8 mouse cellular contexts compared by ENCODE assay signal in genomic region chr13:12461730-12462119, GRCm38 (mm10). TPM values are rescaled to one million over a fixed set of nuclear protein-coding genes. Genes with fewer than 3 reads are reported as not detected.
DNase-seq lines count a peak whose midpoint lies in the region; ATAC-seq and TF ChIP-seq lines count a peak whose summit lies in the region.

No protein-coding gene starts in this region.

- H3K9ac ChIP-seq in intestine, embryonic 15.5 days, result peak overlapping the region; percentile 81
- H3K9ac ChIP-seq in neural tube, embryonic 12.5 days, result peak overlapping the region; percentile 78

- H3K4me1 ChIP-seq in cerebellum, adult 2 months (ENCODE audit: control insufficient read depth, insufficient read depth, low read length), result no peaks in the 10 kb centered on the region
- no peaks in the 10 kb centered on the region for H3K4me1 ChIP-seq in intestine, embryonic 15.5 days (replicated peaks)
- no peaks in the 10 kb centered on the region for H3K4me1 ChIP-seq in neural tube, embryonic 12.5 days

- no peak for TF ChIP-seq CTCF in cerebellum, adult 2 months (IDR thresholded peaks at IDR 0.05; ENCODE audit: borderline replicate concordance, insufficient read depth, low read depth, low read length)

- 2% methylated on average over 7 of the region's 7 CpGs for WGBS in cerebellum, adult 2 months
- WGBS in intestine, embryonic 15.5 days, result 1% methylated on average over 7 of the region's 7 CpGs
- 3% methylated on average over 7 of the region's 7 CpGs for WGBS in neural tube, embryonic 12.5 days

- peak overlapping the region; percentile 80 for H3K4me2 ChIP-seq in intestine, embryonic 15.5 days (replicated peaks)
- peak overlapping the region; percentile 66 for H3K4me2 ChIP-seq in neural tube, embryonic 12.5 days (replicated peaks)

- DNase-seq in cerebellum, adult 2 months, result no peak
- DNase-seq in cerebellum, adult 9-11 months, result no peak
- peak; percentile 3 for DNase-seq in ovary, adult 18-20 months (ENCODE audit: low spot score)
- no peak for DNase-seq in ovary, postnatal 10 days (ENCODE audit: low spot score)
- DNase-seq in cerebellum, postnatal 4 days (ENCODE audit: low spot score in 2 of 2), result no peak
- DNase-seq in adrenal gland, adult 2 months, result no peak

- H3K27me3 ChIP-seq in cerebellum, adult 2 months (ENCODE audit: control insufficient read depth, insufficient read depth, low read length), result no peaks in the 10 kb centered on the region
- no peaks in the 10 kb centered on the region for H3K27me3 ChIP-seq in intestine, embryonic 15.5 days (replicated peaks)
- no peaks in the 10 kb centered on the region for H3K27me3 ChIP-seq in neural tube, embryonic 12.5 days (replicated peaks)

- no peak overlapping the region for H3K27ac ChIP-seq in cerebellum, adult 2 months (ENCODE audit: insufficient read depth, low read length)
- peak overlapping the region; percentile 22; the same call in 1 of the 2 replicates for H3K27ac ChIP-seq in intestine, embryonic 15.5 days
- no peak overlapping the region for H3K27ac ChIP-seq in neural tube, embryonic 12.5 days

- H3K9me3 ChIP-seq in intestine, embryonic 15.5 days, result no peaks in the 10 kb centered on the region
- no peaks in the 10 kb centered on the region for H3K9me3 ChIP-seq in neural tube, embryonic 12.5 days

- peak overlapping the region; percentile 73 for H3K4me3 ChIP-seq in cerebellum, adult 2 months (replicated peaks; ENCODE audit: insufficient read depth, low read depth, low read length)
- peak overlapping the region; percentile 75 for H3K4me3 ChIP-seq in intestine, embryonic 15.5 days (replicated peaks)
- peak overlapping the region; percentile 69 for H3K4me3 ChIP-seq in neural tube, embryonic 12.5 days

- 0 out of 2 replicates have a peak, but pooled peaks cover 5% of the 10 kb centered on the region for H3K36me3 ChIP-seq in intestine, embryonic 15.5 days
- no peaks in the 10 kb centered on the region for H3K36me3 ChIP-seq in neural tube, embryonic 12.5 days

- no peak for TF ChIP-seq POLR2A in cerebellum, adult 2 months (IDR thresholded peaks at IDR 0.05; ENCODE audit: borderline replicate concordance, insufficient read depth, low read length)

- ATAC-seq in intestine, embryonic 15.5 days, result no peak; the same call in 1 of the 2 replicates
- ATAC-seq in neural tube, embryonic 12.5 days (ENCODE audit: low FRiP score, low read depth), result peak; percentile 65

RNA-seq across cellular contexts. Expression of gene Lgals8, which starts 3.0 kb away (rescaled TPM):
- polyA plus RNA-seq in cerebellum, adult 2 months (2012; rRNA removed), result 60.3 and 60.5 TPM in 2 replicates
- 30.5 and 36.0 TPM in 2 replicates for polyA plus RNA-seq in intestine, embryonic 15.5 days (2015; fragmentation: Nextera tagmentation; extraction: Ambion mirVana)
- polyA plus RNA-seq in neural tube, embryonic 12.5 days (2016; fragmentation: Nextera tagmentation; extraction: Ambion mirVana), result 18.3 and 18.6 TPM in 2 replicates
- 10 to 100 TPM; 73.3 to 87.4 TPM for total RNA-seq in adrenal gland, adult 2 months (2021)
- 15.6 and 16.5 TPM in 2 replicates for polyA plus RNA-seq in adrenal gland, adult 2 months (2012; rRNA removed)

RNA-seq across cellular contexts. Expression of gene Edaradd, which starts 58.5 kb away (rescaled TPM):
- 0.02 TPM in 1 of 2 replicates, not detected in the other for polyA plus RNA-seq in cerebellum, adult 2 months (2012; rRNA removed)
- polyA plus RNA-seq in intestine, embryonic 15.5 days (2015; fragmentation: Nextera tagmentation; extraction: Ambion mirVana), result 1.5 and 2.8 TPM in 2 replicates
- polyA plus RNA-seq in neural tube, embryonic 12.5 days (2016; fragmentation: Nextera tagmentation; extraction: Ambion mirVana), result 0.97 and 1.0 TPM in 2 replicates
- under 1 TPM; 0.03 to 0.06 TPM for total RNA-seq in adrenal gland, adult 2 months (2021)
- 0.02 TPM in 1 of 2 replicates, not detected in the other for polyA plus RNA-seq in adrenal gland, adult 2 months (2012; rRNA removed)
